Mouse (Mus musculus): ENCODE data around the gene 2310046K23Rik. TPM values are rescaled to one million over a fixed set of nuclear protein-coding genes. Genes with fewer than 3 reads are reported as not detected.

2310046K23Rik gene
- polyA plus RNA-seq (2014; fragmentation: Nextera tagmentation; extraction: Ambion mirVana), result not detected in 2 replicates

GRCm38 (mm10) chr3:92534411-92534810 lies at the start of gene 2310046K23Rik:
Gene 2310046K23Rik, minus strand, starts transcription at chr3:92534511.
- Histone ChIP-seq H3K9ac (ENCODE audit: low read length) (no peak within 1 kb of the TSS), H3K27ac (ENCODE audit: low read depth, low read length) (no peak within 1 kb of the TSS), H3K9me3 (ENCODE audit: control insufficient read depth, low read length) (no peaks in the 10 kb centered on the region), H3K27me3 (ENCODE audit: control insufficient read depth, insufficient read depth, low read length) (no peaks in the 10 kb centered on the region), H3K4me3 (ENCODE audit: low read depth, low read length) (no peak within 1 kb of the TSS), H3K36me3 (ENCODE audit: control insufficient read depth, insufficient read depth, low read length) (no peaks in the 10 kb centered on the region), H3K4me1 (ENCODE audit: control insufficient read depth, insufficient read depth, low read length) (no peaks in the 10 kb centered on the region), H3K4me2 (ENCODE audit: low read depth) (no peak within 1 kb of the TSS)
- ATAC-seq (ENCODE audit: insufficient read depth, low FRiP score, low TSS enrichment) (no peak), DNase-seq (ENCODE audit: low spot score) (no peak)
- 93% methylated on average over 3 of the region's 3 CpGs for WGBS

GRCm38 (mm10) chr3:92583164-92583826 lies 49.0 kb upstream of the 2310046K23Rik start:
- H3K27me3 ChIP-seq (ENCODE audit: control insufficient read depth, insufficient read depth, low read length), result no peaks in the 10 kb centered on the region
- no peaks in the 10 kb centered on the region for H3K9me3 ChIP-seq (ENCODE audit: control insufficient read depth, low read length)
- H3K36me3 ChIP-seq (ENCODE audit: control insufficient read depth, insufficient read depth, low read length), result no peaks in the 10 kb centered on the region
- 63% methylated on average over 3 of the region's 3 CpGs for WGBS
- ATAC-seq (ENCODE audit: insufficient read depth, low FRiP score, low TSS enrichment) (no peak), DNase-seq (ENCODE audit: low spot score) (no peak)
- H3K9ac ChIP-seq (ENCODE audit: low read length), result no peak overlapping the region
- H3K4me2 ChIP-seq (ENCODE audit: low read depth), result no peak overlapping the region
- H3K4me1 ChIP-seq (ENCODE audit: control insufficient read depth, insufficient read depth, low read length), result no peaks in the 10 kb centered on the region
- H3K4me3 ChIP-seq (ENCODE audit: low read depth, low read length), result no peak overlapping the region
- no peak overlapping the region for H3K27ac ChIP-seq (ENCODE audit: low read depth, low read length)

GRCm38 (mm10) chr3:92579508-92579907 lies 45.2 kb upstream of the 2310046K23Rik start:
- DNase-seq (ENCODE audit: low spot score), result no peak
- ATAC-seq (ENCODE audit: insufficient read depth, low FRiP score, low TSS enrichment), result no peak
- no peak overlapping the region for H3K27ac ChIP-seq (ENCODE audit: low read depth, low read length)
- H3K4me3 ChIP-seq (ENCODE audit: low read depth, low read length), result no peak overlapping the region
- H3K27me3 ChIP-seq (ENCODE audit: control insufficient read depth, insufficient read depth, low read length), result no peaks in the 10 kb centered on the region
- H3K4me2 ChIP-seq (ENCODE audit: low read depth), result no peak overlapping the region
- no peak overlapping the region for H3K9ac ChIP-seq (ENCODE audit: low read length)
- H3K4me1 ChIP-seq (ENCODE audit: control insufficient read depth, insufficient read depth, low read length), result no peaks in the 10 kb centered on the region
- no peaks in the 10 kb centered on the region for H3K9me3 ChIP-seq (ENCODE audit: control insufficient read depth, low read length)
- H3K36me3 ChIP-seq (ENCODE audit: control insufficient read depth, insufficient read depth, low read length), result no peaks in the 10 kb centered on the region
- WGBS, result 74% methylated on average over 1 of the region's 1 CpGs

GRCm38 (mm10) chr3:92578652-92579413 lies 44.5 kb upstream of the 2310046K23Rik start:
- H3K9me3 ChIP-seq (ENCODE audit: control insufficient read depth, low read length), result no peaks in the 10 kb centered on the region
- no peak overlapping the region for H3K4me3 ChIP-seq (ENCODE audit: low read depth, low read length)
- DNase-seq (ENCODE audit: low spot score) (no peak), ATAC-seq (ENCODE audit: insufficient read depth, low FRiP score, low TSS enrichment) (no peak)
- H3K36me3 ChIP-seq (ENCODE audit: control insufficient read depth, insufficient read depth, low read length), result no peaks in the 10 kb centered on the region
- H3K27ac ChIP-seq (ENCODE audit: low read depth, low read length), result no peak overlapping the region
- no peak overlapping the region for H3K9ac ChIP-seq (ENCODE audit: low read length)
- no peaks in the 10 kb centered on the region for H3K27me3 ChIP-seq (ENCODE audit: control insufficient read depth, insufficient read depth, low read length)
- H3K4me2 ChIP-seq (ENCODE audit: low read depth), result no peak overlapping the region
- H3K4me1 ChIP-seq (ENCODE audit: control insufficient read depth, insufficient read depth, low read length), result no peaks in the 10 kb centered on the region
- 78% methylated on average over 4 of the region's 4 CpGs for WGBS

GRCm38 (mm10) chr3:92573449-92574041 lies 39.2 kb upstream of the 2310046K23Rik start, which contains the start of gene Ivl:
Gene Ivl, minus strand, starts transcription at chr3:92573735.
- no peaks in the 10 kb centered on the region for H3K9me3 ChIP-seq (ENCODE audit: control insufficient read depth, low read length)
- DNase-seq (ENCODE audit: low spot score), result no peak
- no peaks in the 10 kb centered on the region for H3K4me1 ChIP-seq (ENCODE audit: control insufficient read depth, insufficient read depth, low read length)
- ATAC-seq (ENCODE audit: insufficient read depth, low FRiP score, low TSS enrichment), result no peak
- no peak within 1 kb of the TSS for H3K4me3 ChIP-seq (ENCODE audit: low read depth, low read length)
- no peak within 1 kb of the TSS for H3K27ac ChIP-seq (ENCODE audit: low read depth, low read length)
- H3K36me3 ChIP-seq (ENCODE audit: control insufficient read depth, insufficient read depth, low read length), result no peaks in the 10 kb centered on the region
- H3K9ac ChIP-seq (ENCODE audit: low read length), result no peak within 1 kb of the TSS
- H3K4me2 ChIP-seq (ENCODE audit: low read depth), result no peak within 1 kb of the TSS
- no peaks in the 10 kb centered on the region for H3K27me3 ChIP-seq (ENCODE audit: control insufficient read depth, insufficient read depth, low read length)
- 87% methylated on average over 1 of the region's 1 CpGs for WGBS

- Histone ChIP-seq H3K36me3 (ENCODE audit: control insufficient read depth, insufficient read depth, low read length) (no peaks in the 10 kb centered on the region), H3K9ac (ENCODE audit: low read length) (no peak overlapping the region)
- WGBS, result 44% methylated on average over 2 of the region's 2 CpGs
Measured at GRCm38 (mm10) chr3:92572514-92573155, 38.3 kb upstream of the 2310046K23Rik start.

GRCm38 (mm10) chr3:92568752-92569151 lies 34.4 kb upstream of the 2310046K23Rik start:
- no peaks in the 10 kb centered on the region for H3K4me1 ChIP-seq (ENCODE audit: control insufficient read depth, insufficient read depth, low read length)
- H3K9ac ChIP-seq (ENCODE audit: low read length), result no peak overlapping the region
- ATAC-seq (ENCODE audit: insufficient read depth, low FRiP score, low TSS enrichment), result no peak
- H3K4me3 ChIP-seq (ENCODE audit: low read depth, low read length), result no peak overlapping the region
- DNase-seq (ENCODE audit: low spot score), result no peak
- 92% methylated on average over 2 of the region's 2 CpGs for WGBS
- no peaks in the 10 kb centered on the region for H3K9me3 ChIP-seq (ENCODE audit: control insufficient read depth, low read length)
- H3K27me3 ChIP-seq (ENCODE audit: control insufficient read depth, insufficient read depth, low read length), result no peaks in the 10 kb centered on the region
- H3K27ac ChIP-seq (ENCODE audit: low read depth, low read length), result no peak overlapping the region
- no peak overlapping the region for H3K4me2 ChIP-seq (ENCODE audit: low read depth)
- no peaks in the 10 kb centered on the region for H3K36me3 ChIP-seq (ENCODE audit: control insufficient read depth, insufficient read depth, low read length)

More at GRCm38 (mm10) chr3:92572514-92573155, 38.3 kb upstream of the 2310046K23Rik start:
- H3K4me3 ChIP-seq (ENCODE audit: low read depth, low read length), result no peak overlapping the region
- H3K4me1 ChIP-seq (ENCODE audit: control insufficient read depth, insufficient read depth, low read length), result no peaks in the 10 kb centered on the region
- no peaks in the 10 kb centered on the region for H3K9me3 ChIP-seq (ENCODE audit: control insufficient read depth, low read length)
- no peak overlapping the region for H3K27ac ChIP-seq (ENCODE audit: low read depth, low read length)
- no peaks in the 10 kb centered on the region for H3K27me3 ChIP-seq (ENCODE audit: control insufficient read depth, insufficient read depth, low read length)
- no peak for DNase-seq (ENCODE audit: low spot score)
- no peak for ATAC-seq (ENCODE audit: insufficient read depth, low FRiP score, low TSS enrichment)
- no peak overlapping the region for H3K4me2 ChIP-seq (ENCODE audit: low read depth)

GRCm38 (mm10) chr3:92565418-92565817 lies 31.1 kb upstream of the 2310046K23Rik start:
- H3K9ac ChIP-seq (ENCODE audit: low read length), result no peak overlapping the region
- no peaks in the 10 kb centered on the region for H3K9me3 ChIP-seq (ENCODE audit: control insufficient read depth, low read length)
- ATAC-seq (ENCODE audit: insufficient read depth, low FRiP score, low TSS enrichment) (no peak), DNase-seq (ENCODE audit: low spot score) (no peak)
- H3K4me3 ChIP-seq (ENCODE audit: low read depth, low read length), result no peak overlapping the region
- H3K36me3 ChIP-seq (ENCODE audit: control insufficient read depth, insufficient read depth, low read length), result no peaks in the 10 kb centered on the region
- H3K4me2 ChIP-seq (ENCODE audit: low read depth), result no peak overlapping the region
- no peak overlapping the region for H3K27ac ChIP-seq (ENCODE audit: low read depth, low read length)
- no peaks in the 10 kb centered on the region for H3K4me1 ChIP-seq (ENCODE audit: control insufficient read depth, insufficient read depth, low read length)
- H3K27me3 ChIP-seq (ENCODE audit: control insufficient read depth, insufficient read depth, low read length), result no peaks in the 10 kb centered on the region

Data from neural tube, embryonic 11.5 days (tissue).